Mouse (Mus musculus): ENCODE results near the gene Celsr2. TPM values are rescaled to one million over a fixed set of nuclear protein-coding genes. Genes with fewer than 3 reads are reported as not detected.
A peak's percentile ranks its signal among the peaks of the same experiment; 100 is the strongest.

Celsr2 gene
- 1 to 10 TPM in 1 of 26 experiments, under 1 TPM in 14, not detected in 11; 0.07 to 1.3 (median 0.17) TPM for total RNA-seq (2018; cell fraction: chromatin; rRNA removed)
- total RNA-seq (2018; cell fraction: cytosol; rRNA removed): under 1 TPM in 14 of 26 experiments, not detected in 12; 0.03 to 0.32 (median 0.07) TPM
- under 1 TPM in 16 of 26 experiments, not detected in 10; 0.04 to 0.84 (median 0.08) TPM for total RNA-seq (2018; cell fraction: nucleus; rRNA removed)
- polyA plus RNA-seq (2018): 0.30 TPM in 1 of 3 replicates, not detected in the others

GRCm38 (mm10) chr3:108414857-108415830 is at the start of gene Celsr2:
TSS of gene Celsr2 (minus strand) at chr3:108415552.
- Histone ChIP-seq H3K4me3 (ENCODE audit: inconsistent target) (no peak within 1 kb of the TSS), H3K36me3 (ENCODE audit: inconsistent target) (no peaks in the 10 kb centered on the region), H3K79me2 (ENCODE audit: inconsistent target) (no peaks in the 10 kb centered on the region), H3K27ac (no peak within 1 kb of the TSS)
- 10% methylated on average over 64 of the region's 67 CpGs for WGBS (ENCODE audit: missing documents)

- 63% methylated on average over 10 of the region's 10 CpGs for WGBS (ENCODE audit: missing documents)
- H3K79me2 ChIP-seq (ENCODE audit: inconsistent target): no peaks in the 10 kb centered on the region
- no peak overlapping the region for H3K4me3 ChIP-seq (ENCODE audit: inconsistent target)
- no peaks in the 10 kb centered on the region for H3K36me3 ChIP-seq (ENCODE audit: inconsistent target)
- H3K27ac ChIP-seq: no peak overlapping the region
These were observed 43.5 kb upstream of the Celsr2 start for GRCm38 (mm10) chr3:108458866-108459265.

- Histone ChIP-seq H3K79me2 (ENCODE audit: inconsistent target) (no peaks in the 10 kb centered on the region), H3K36me3 (ENCODE audit: inconsistent target) (no peaks in the 10 kb centered on the region), H3K4me3 (ENCODE audit: inconsistent target) (no peak overlapping the region), H3K27ac (no peak overlapping the region)
- 50% methylated on average over 14 of the region's 14 CpGs for WGBS (ENCODE audit: missing documents)
These were observed 43.0 kb upstream of the Celsr2 start for GRCm38 (mm10) chr3:108458380-108458779.

- Histone ChIP-seq H3K36me3 (ENCODE audit: inconsistent target) (no peaks in the 10 kb centered on the region), H3K27ac (no peak overlapping the region), H3K4me3 (ENCODE audit: inconsistent target) (no peak overlapping the region), H3K79me2 (ENCODE audit: inconsistent target) (no peaks in the 10 kb centered on the region)
- 100% methylated on average over 1 of the region's 1 CpGs for WGBS (ENCODE audit: missing documents)
These were observed 38.8 kb upstream of the Celsr2 start for GRCm38 (mm10) chr3:108454172-108454571.

- Histone ChIP-seq H3K27ac (no peak overlapping the region), H3K79me2 (ENCODE audit: inconsistent target) (no peaks in the 10 kb centered on the region), H3K4me3 (ENCODE audit: inconsistent target) (no peak overlapping the region), H3K36me3 (ENCODE audit: inconsistent target) (no peaks in the 10 kb centered on the region)
- 96% methylated on average over 2 of the region's 2 CpGs for WGBS (ENCODE audit: missing documents)
These were observed 36.6 kb upstream of the Celsr2 start for GRCm38 (mm10) chr3:108451969-108452368.

- Histone ChIP-seq H3K27ac (peak overlapping the region; percentile 46), H3K36me3 (ENCODE audit: inconsistent target) (no peaks in the 10 kb centered on the region), H3K4me3 (ENCODE audit: inconsistent target) (peak overlapping the region; percentile 91), H3K79me2 (ENCODE audit: inconsistent target) (peaks cover 46% of the 10 kb centered on the region)
- WGBS (ENCODE audit: missing documents): 15% methylated on average over 6 of the region's 6 CpGs
These were observed 30.0 kb upstream of the Celsr2 start for GRCm38 (mm10) chr3:108445366-108445705.

- peak within 1 kb of the TSS; percentile 96 for H3K27ac ChIP-seq
- H3K36me3 ChIP-seq (ENCODE audit: inconsistent target): no peaks in the 10 kb centered on the region
- peak within 1 kb of the TSS; percentile 91 for H3K4me3 ChIP-seq (ENCODE audit: inconsistent target)
- WGBS (ENCODE audit: missing documents): 0% methylated on average over 41 of the region's 41 CpGs
- peaks cover 51% of the 10 kb centered on the region for H3K79me2 ChIP-seq (ENCODE audit: inconsistent target)
These were observed 29.5 kb upstream of the Celsr2 start, which contains the start of gene Sars for GRCm38 (mm10) chr3:108444698-108445365. TSS of gene Sars (minus strand) at chr3:108445209.

- H3K36me3 ChIP-seq (ENCODE audit: inconsistent target): no peaks in the 10 kb centered on the region
- H3K79me2 ChIP-seq (ENCODE audit: inconsistent target): peaks cover 59% of the 10 kb centered on the region
- H3K4me3 ChIP-seq (ENCODE audit: inconsistent target): peak overlapping the region; percentile 91
- 5% methylated on average over 8 of the region's 8 CpGs for WGBS (ENCODE audit: missing documents)
- H3K27ac ChIP-seq: peak overlapping the region; percentile 96
These were observed 28.7 kb upstream of the Celsr2 start for GRCm38 (mm10) chr3:108444029-108444428.

- WGBS (ENCODE audit: missing documents): 89% methylated on average over 7 of the region's 7 CpGs
- no peak overlapping the region for H3K4me3 ChIP-seq (ENCODE audit: inconsistent target)
- peaks cover 62% of the 10 kb centered on the region for H3K36me3 ChIP-seq (ENCODE audit: inconsistent target)
- peaks cover 54% of the 10 kb centered on the region for H3K79me2 ChIP-seq (ENCODE audit: inconsistent target)
- H3K27ac ChIP-seq: no peak overlapping the region
These were observed 21.0 kb upstream of the Celsr2 start for GRCm38 (mm10) chr3:108436380-108436714.

GRCm38 (mm10) chr3:108435701-108436379 is 20.5 kb upstream of the Celsr2 start:
- H3K79me2 ChIP-seq (ENCODE audit: inconsistent target): peaks cover 49% of the 10 kb centered on the region
- no peak overlapping the region for H3K4me3 ChIP-seq (ENCODE audit: inconsistent target)
- no peak overlapping the region for H3K27ac ChIP-seq
- H3K36me3 ChIP-seq (ENCODE audit: inconsistent target): peaks cover 67% of the 10 kb centered on the region
- 96% methylated on average over 17 of the region's 17 CpGs for WGBS (ENCODE audit: missing documents)

GRCm38 (mm10) chr3:108433881-108434495 is 18.6 kb upstream of the Celsr2 start:
- H3K36me3 ChIP-seq (ENCODE audit: inconsistent target): peaks cover 84% of the 10 kb centered on the region
- H3K27ac ChIP-seq: no peak overlapping the region
- no peak overlapping the region for H3K4me3 ChIP-seq (ENCODE audit: inconsistent target)
- H3K79me2 ChIP-seq (ENCODE audit: inconsistent target): peaks cover 30% of the 10 kb centered on the region
- 87% methylated on average over 19 of the region's 19 CpGs for WGBS (ENCODE audit: missing documents)

GRCm38 (mm10) chr3:108433188-108433880 is 18.0 kb upstream of the Celsr2 start:
- 93% methylated on average over 18 of the region's 18 CpGs for WGBS (ENCODE audit: missing documents)
- Histone ChIP-seq H3K4me3 (ENCODE audit: inconsistent target) (no peak overlapping the region), H3K36me3 (ENCODE audit: inconsistent target) (peaks cover 91% of the 10 kb centered on the region), H3K27ac (no peak overlapping the region), H3K79me2 (ENCODE audit: inconsistent target) (peaks cover 24% of the 10 kb centered on the region)

- H3K36me3 ChIP-seq (ENCODE audit: inconsistent target): peaks cover 97% of the 10 kb centered on the region
- no peak overlapping the region for H3K27ac ChIP-seq
- peaks cover 17% of the 10 kb centered on the region for H3K79me2 ChIP-seq (ENCODE audit: inconsistent target)
- no peak overlapping the region for H3K4me3 ChIP-seq (ENCODE audit: inconsistent target)
- WGBS (ENCODE audit: missing documents): 98% methylated on average over 13 of the region's 13 CpGs
These were observed 17.3 kb upstream of the Celsr2 start for GRCm38 (mm10) chr3:108432542-108433187.

Data from macrophage (primary cell).